Mouse (Mus musculus) CH12F3 (cell line): Measurements from ENCODE around the gene Pold3.

Experiments used
- in situ Hi-C: fragments of 300-500 bp; cut with MboI; formaldehyde crosslinking; loops from 2 replicates; pipeline ENCODE4 v1.14.3; 2020; ENCODE audit warnings: low sequenced_read_pairs

The Pold3 gene

GRCm38 (mm10) chr7:100033672-100034071, 87.7 kb downstream of the Pold3 start:
- in situ Hi-C loops, result no loop called here
